Mouse (Mus musculus) kidney, embryonic 15.5 days (tissue): Measurements from ENCODE around the gene Wbp2. TPM values are rescaled to one million over a fixed set of nuclear protein-coding genes. Genes with fewer than 3 reads are reported as not detected.
"Not testable (repeated sequence)": the region's sequence is repeated elsewhere in the genome, so short reads cannot be mapped to it uniquely, and the experiment has no call there.

Source experiments
- ATAC-seq: fragments of 200-750 bp; cut with Nextera tagmentation; replicated peaks from 2 replicates; pipeline ENCODE4 v1.8.0; 2017; ENCODE audit warnings: moderate TSS enrichment; ENCODE audit not compliant: low FRiP score
- H3K27ac ChIP-seq: fragments of 300-500 bp; sonication (generic); 2 replicates; pipeline ENCODE4 v1.5.1; 2015; ENCODE audit warnings: mild to moderate bottlenecking, inconsistent platforms
- H3K27me3 ChIP-seq: fragments of 300-500 bp; sonication (generic); 2 replicates; pipeline ENCODE4 v1.6.1; 2015; ENCODE audit warnings: inconsistent platforms
- H3K36me3 ChIP-seq: fragments of 300-500 bp; sonication (generic); 2 replicates; pipeline ENCODE4 v1.6.1; 2015; ENCODE audit warnings: inconsistent platforms
- H3K4me1 ChIP-seq: fragments of 300-500 bp; sonication (generic); 2 replicates; pipeline ENCODE4 v1.6.1; 2015; ENCODE audit warnings: inconsistent platforms
- H3K4me2 ChIP-seq: fragments of 300-500 bp; sonication (generic); 2 replicates; pipeline ENCODE4 v1.6.1; 2015; ENCODE audit warnings: moderate library complexity, mild to moderate bottlenecking, inconsistent platforms
- H3K4me3 ChIP-seq: fragments of 300-500 bp; sonication (generic); replicated peaks from 2 replicates; pipeline ENCODE4 v1.5.1; 2015; ENCODE audit warnings: mild to moderate bottlenecking, inconsistent platforms
- H3K9ac ChIP-seq: fragments of 300-500 bp; sonication (generic); 2 replicates; pipeline ENCODE4 v1.6.1; 2015; ENCODE audit warnings: mild to moderate bottlenecking, inconsistent platforms
- H3K9me3 ChIP-seq: fragments of 300-500 bp; sonication (generic); replicated peaks from 2 replicates; pipeline ENCODE4 v1.6.1; 2016; ENCODE audit warnings: inconsistent platforms
- WGBS: fragments of 180-500 bp; shearing (Covaris S2); methylation state at CpG from one replicate; pipeline ENCODE4 v1.1.7; 2015; ENCODE audit warnings: mixed read lengths; 5-methylcytosine and 5-hydroxymethylcytosine counted together
- polyA plus RNA-seq: library from polyadenylated mRNA; unstranded; fragments of >200 nt; fragmentation: Nextera tagmentation; extraction: Ambion mirVana; gene quantifications from 2 replicates; pipeline ENCODE4 v1.2.1, GENCODE M21; 2015

Gene Wbp2
- polyA plus RNA-seq, 1 experiment from 2014 or later, result 101 TPM

DNA sequence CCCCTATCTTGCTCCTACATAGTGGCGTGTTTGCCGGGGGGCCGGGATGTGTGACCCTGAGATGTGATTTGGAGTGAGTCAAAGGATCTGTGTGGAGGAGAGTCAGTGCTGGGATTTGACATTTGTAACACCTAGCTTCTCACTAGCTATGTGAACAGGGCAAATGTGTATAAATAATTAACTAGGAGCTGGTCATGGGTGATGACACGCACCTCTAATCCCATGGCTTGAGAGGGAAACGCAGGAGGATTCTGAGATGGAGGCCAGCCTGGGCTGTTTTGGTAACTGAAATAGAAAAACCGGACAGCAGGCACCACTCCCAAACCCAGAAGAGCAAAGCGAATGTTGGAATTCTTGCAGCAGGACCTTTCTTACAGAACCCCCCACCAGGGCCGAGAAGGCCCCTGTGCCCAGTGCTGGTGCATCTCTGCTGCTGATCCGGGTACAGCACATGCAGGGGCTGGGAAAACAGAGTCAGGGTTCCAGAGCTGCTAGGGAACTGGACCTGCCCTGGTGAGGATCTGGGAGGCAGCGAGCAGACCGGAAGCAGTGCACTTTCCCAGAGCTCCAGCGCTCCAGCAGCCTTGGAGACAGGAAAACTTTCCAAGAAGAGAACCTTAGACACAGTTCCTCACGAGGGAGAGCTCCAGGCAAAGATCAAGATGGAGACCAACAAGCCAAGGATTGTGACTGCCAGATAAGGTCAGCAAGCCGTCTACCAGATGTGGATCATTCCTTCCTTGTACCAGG is 12.1 kb upstream of the Wbp2 start:
- Histone ChIP-seq H3K27ac (peak overlapping the region; percentile 96), H3K36me3 (no peaks in the 10 kb centered on the region), H3K4me1 (peaks cover 57% of the 10 kb centered on the region), H3K4me3 (peak overlapping the region; percentile 11; the same call in 1 of the 2 replicates), H3K27me3 (no peaks in the 10 kb centered on the region), H3K4me2 (peak overlapping the region; percentile 40), H3K9me3 (no peaks in the 10 kb centered on the region; the same call in 1 of the 2 replicates), H3K9ac (peak overlapping the region; percentile 29; the same call in 1 of the 2 replicates)
- peak; percentile 77 for ATAC-seq
- WGBS, result 54% methylated on average over 14 of the region's 14 CpGs

DNA sequence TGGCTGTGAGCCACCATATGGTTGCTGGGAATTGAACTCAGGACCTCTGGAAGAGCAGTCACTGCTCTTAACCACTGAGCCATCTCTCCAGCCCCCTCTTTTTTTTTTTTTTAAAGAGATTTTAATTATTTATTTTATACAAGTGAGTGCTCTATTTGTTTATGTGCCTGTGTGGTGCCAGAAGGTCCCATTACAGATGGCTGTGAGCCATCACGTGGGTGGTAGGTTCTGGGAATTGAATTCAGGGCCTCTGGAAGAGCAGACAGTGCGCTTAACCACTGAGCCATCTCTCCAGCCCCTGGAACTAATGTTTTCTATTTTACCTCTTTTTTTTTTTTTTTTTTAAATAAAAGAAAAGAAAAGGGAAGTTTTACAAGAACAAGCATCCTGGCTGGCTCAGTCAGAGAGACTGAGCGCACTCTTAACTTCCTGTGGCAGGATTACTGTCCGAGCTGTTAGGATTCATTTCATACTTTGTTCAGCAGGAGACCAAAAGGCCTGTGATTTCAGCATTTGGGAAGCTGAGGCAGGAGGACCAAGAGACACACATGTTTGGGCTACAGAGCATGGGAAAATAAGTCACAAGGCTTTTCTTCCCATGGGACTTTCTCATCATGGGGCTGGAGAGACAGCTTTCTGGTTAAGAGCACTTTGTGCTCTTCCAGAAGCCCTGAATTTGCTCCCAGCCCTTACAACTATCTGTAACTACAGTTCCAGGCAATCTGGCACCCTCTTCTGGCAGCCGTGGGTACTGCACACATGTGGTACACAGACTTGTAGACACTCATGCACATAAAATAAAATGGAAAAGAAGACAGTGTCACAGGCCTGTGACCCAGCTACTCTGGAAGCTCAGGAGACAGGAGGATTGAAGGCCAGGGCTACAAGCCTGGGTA is 9.7 kb upstream of the Wbp2 start:
- WGBS, result 89% methylated on average over 5 of the region's 5 CpGs
- no peaks in the 10 kb centered on the region; the same call in 1 of the 2 replicates for H3K9me3 ChIP-seq
- ATAC-seq, result no peak
- no peaks in the 10 kb centered on the region for H3K27me3 ChIP-seq
- no peaks in the 10 kb centered on the region for H3K36me3 ChIP-seq
- H3K27ac ChIP-seq, result no peak overlapping the region
- no peak overlapping the region for H3K9ac ChIP-seq
- peaks cover 41% of the 10 kb centered on the region for H3K4me1 ChIP-seq
- no peak overlapping the region for H3K4me2 ChIP-seq
- no peak overlapping the region for H3K4me3 ChIP-seq

DNA sequence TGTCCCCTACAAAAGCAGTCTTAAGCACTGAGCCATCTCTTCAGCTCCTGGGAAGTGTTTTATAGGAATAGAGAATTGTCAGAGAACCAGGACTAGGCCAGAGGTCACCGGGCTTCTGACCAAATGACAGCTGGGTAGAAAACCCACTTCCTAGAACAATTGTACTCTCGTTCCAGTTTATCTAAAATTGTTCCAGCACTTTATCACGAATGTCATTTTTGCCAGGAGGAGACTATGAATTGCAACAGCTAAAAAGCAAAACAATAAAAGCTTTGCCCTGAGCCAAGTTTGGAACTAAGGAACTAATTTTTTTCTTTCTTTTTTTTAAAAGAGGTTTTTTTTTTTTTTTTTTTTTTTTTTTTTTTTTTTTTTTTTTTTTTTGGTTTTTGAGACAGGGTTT is 8.8 kb upstream of the Wbp2 start:
- Histone ChIP-seq H3K27me3 (no peaks in the 10 kb centered on the region), H3K27ac (peak overlapping the region; percentile 58; the same call in 1 of the 2 replicates), H3K36me3 (no peaks in the 10 kb centered on the region), H3K9ac (no peak overlapping the region), H3K4me1 (peaks cover 33% of the 10 kb centered on the region), H3K4me3 (no peak overlapping the region), H3K9me3 (no peaks in the 10 kb centered on the region; the same call in 1 of the 2 replicates), H3K4me2 (no peak overlapping the region)
- WGBS, result 62% methylated on average over 3 of the region's 3 CpGs
- ATAC-seq, result no peak

DNA sequence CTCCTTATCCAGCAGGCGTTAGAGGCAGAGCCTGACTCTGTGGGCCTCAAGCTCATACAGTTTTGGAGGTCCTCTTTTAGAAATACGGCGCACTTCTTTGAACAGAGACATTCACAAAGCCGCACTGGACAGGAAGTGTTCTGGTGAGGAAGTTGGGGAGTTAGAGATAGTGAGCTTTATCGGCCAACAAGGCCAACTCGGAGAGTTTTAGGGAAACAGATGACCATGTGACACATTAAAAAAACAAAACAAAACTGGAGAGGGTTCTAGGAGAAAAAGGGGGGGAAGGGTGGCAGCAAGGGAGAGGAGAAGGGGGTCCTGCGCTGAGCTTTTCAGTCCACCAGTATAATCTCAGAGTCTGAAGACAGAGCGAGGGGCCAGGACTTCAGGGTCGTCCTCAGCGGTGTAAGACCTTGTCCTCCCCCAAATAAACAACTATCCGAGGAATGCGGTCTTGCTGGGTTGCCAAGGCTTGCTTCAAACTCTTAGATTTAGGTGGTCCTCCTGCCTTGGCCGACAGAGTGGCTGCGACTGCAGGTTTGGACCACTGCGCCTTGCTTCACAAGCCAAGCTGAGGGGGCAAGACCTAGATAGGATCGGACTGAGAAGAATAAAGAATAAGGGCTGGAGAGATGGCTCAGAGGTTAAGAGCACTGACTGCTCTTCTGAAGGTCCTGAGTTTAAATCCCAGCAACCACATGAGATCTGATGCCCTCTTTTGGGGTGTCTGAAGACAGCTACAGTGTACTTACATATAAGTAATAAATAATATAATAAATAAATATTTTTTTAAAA is 7.2 kb upstream of the Wbp2 start:
- H3K4me1 ChIP-seq, result peaks cover 17% of the 10 kb centered on the region
- no peaks in the 10 kb centered on the region for H3K36me3 ChIP-seq
- no peak overlapping the region for H3K4me3 ChIP-seq
- 49% methylated on average over 16 of the region's 16 CpGs for WGBS
- peak overlapping the region; percentile 70 for H3K27ac ChIP-seq
- H3K9ac ChIP-seq, result no peak overlapping the region
- ATAC-seq, result no peak
- H3K4me2 ChIP-seq, result peak overlapping the region; percentile 19; the same call in 1 of the 2 replicates
- no peaks in the 10 kb centered on the region for H3K27me3 ChIP-seq
- H3K9me3 ChIP-seq, result no peaks in the 10 kb centered on the region; the same call in 1 of the 2 replicates

DNA sequence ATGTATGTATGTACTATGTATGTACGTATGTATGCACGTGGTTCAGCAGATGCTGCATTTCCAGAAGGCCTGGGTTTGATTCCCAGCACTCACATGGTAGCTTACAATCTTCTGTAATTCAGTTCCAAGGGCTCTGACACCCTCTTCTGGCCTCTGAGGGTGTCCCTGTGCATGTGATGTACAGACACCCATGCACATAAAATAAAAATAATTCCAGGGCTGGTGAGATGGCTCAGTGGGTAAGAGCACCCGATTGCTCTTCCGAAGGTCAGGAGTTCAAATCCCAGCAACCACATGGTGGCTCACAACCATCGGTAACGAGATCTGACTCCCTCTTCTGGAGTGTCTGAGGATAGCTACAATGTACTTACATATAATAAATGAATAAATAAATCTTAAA is 6.2 kb upstream of the Wbp2 start:
- not testable (repeated sequence) for H3K27ac ChIP-seq, H3K4me2 ChIP-seq, H3K27me3 ChIP-seq, ATAC-seq, H3K4me3 ChIP-seq, H3K36me3 ChIP-seq, H3K9me3 ChIP-seq, H3K9ac ChIP-seq
- 88% methylated on average over 6 of the region's 6 CpGs for WGBS
- peaks cover 16% of the 10 kb centered on the region for H3K4me1 ChIP-seq

DNA sequence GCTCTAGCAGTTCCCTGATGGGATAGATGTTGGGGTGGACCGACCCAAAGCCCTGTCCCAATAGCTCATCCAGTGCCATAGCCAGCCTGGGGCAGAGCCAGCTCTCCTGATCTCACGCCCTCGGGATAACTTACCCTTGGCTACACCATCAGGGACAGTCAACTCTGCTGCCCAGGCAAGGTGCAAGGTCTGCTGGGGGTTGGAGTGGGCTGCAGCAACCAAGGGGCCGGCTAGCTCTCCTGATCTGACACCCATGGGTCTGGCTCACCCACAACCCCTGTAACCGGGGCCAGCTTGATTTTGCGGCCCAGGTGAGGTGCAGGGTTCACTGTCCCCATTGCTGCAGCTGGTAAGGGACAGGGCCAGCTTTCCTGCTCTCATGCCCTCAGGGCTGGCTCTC is 4.8 kb upstream of the Wbp2 start:
- no peak overlapping the region for H3K4me3 ChIP-seq
- no peaks in the 10 kb centered on the region for H3K27me3 ChIP-seq
- no peak overlapping the region for H3K9ac ChIP-seq
- no peak overlapping the region for H3K27ac ChIP-seq
- 83% methylated on average over 6 of the region's 6 CpGs for WGBS
- H3K4me1 ChIP-seq, result peaks cover 21% of the 10 kb centered on the region
- no peaks in the 10 kb centered on the region for H3K36me3 ChIP-seq
- no peaks in the 10 kb centered on the region; the same call in 1 of the 2 replicates for H3K9me3 ChIP-seq
- ATAC-seq, result no peak
- no peak overlapping the region for H3K4me2 ChIP-seq

DNA sequence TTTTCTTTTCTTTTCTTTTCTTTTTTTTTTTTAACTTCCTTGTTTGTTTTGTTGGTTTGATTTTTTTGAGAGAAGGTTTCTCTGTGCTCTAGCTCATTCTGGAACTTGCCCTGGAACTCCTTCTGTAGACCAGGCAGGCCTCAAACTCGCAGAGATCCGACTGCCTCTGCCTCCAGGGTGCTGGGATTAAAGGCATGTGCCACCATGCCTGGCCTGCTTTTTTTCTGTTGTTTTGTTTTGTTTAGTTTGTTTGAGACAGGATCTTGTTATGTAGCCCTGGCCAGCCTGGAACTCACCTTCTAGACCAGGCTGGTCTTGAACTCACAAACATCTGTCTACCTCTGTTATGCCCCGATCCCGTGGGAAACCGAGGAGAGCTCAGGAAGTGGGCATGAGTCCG is 2.8 kb upstream of the Wbp2 start:
- H3K27me3 ChIP-seq, result no peaks in the 10 kb centered on the region
- H3K9ac ChIP-seq, result no peak overlapping the region
- H3K27ac ChIP-seq, result no peak overlapping the region
- H3K4me2 ChIP-seq, result no peak overlapping the region
- H3K4me3 ChIP-seq, result no peak overlapping the region
- peaks cover 6% of the 10 kb centered on the region; the same call in 1 of the 2 replicates for H3K36me3 ChIP-seq
- 86% methylated on average over 6 of the region's 6 CpGs for WGBS
- no peaks in the 10 kb centered on the region for H3K9me3 ChIP-seq
- ATAC-seq, result no peak
- H3K4me1 ChIP-seq, result peaks cover 32% of the 10 kb centered on the region

DNA sequence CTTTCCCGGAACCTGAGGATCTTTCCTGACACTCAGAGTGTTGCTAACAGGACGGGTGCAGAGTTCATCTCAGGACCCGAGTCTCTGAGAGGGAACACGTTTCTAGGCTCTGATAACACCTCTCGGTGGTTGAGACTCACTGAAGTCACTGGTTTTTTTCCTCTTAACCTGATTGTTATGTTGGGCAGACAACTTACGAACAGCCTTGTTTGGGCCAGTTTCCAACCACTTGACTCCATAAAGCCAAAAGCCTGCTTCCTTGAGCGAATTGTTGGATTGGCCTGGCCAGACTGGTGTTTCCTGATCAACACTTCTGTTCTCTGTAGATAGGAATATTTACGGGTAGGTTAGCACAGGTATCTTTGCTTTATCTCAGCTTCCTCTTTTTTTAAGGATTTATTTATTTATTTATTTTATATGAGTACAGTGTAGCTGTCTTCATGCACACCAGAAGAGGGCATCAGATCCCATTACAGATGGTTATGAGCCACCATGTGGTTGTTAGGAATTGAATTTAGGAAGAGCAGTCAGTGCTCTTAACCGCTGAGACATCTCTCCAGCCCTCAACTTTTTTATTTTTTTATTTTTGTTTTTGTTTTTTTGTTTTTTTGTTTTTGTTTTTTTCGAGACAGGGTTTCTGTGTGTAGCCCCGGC is 2.1 kb upstream of the Wbp2 start:
- Histone ChIP-seq H3K4me3 (no peak overlapping the region), H3K27ac (no peak overlapping the region), H3K36me3 (peaks cover 10% of the 10 kb centered on the region), H3K9ac (no peak overlapping the region), H3K4me2 (no peak overlapping the region), H3K4me1 (peaks cover 29% of the 10 kb centered on the region), H3K27me3 (no peaks in the 10 kb centered on the region), H3K9me3 (no peaks in the 10 kb centered on the region)
- ATAC-seq, result no peak
- 83% methylated on average over 11 of the region's 11 CpGs for WGBS

DNA sequence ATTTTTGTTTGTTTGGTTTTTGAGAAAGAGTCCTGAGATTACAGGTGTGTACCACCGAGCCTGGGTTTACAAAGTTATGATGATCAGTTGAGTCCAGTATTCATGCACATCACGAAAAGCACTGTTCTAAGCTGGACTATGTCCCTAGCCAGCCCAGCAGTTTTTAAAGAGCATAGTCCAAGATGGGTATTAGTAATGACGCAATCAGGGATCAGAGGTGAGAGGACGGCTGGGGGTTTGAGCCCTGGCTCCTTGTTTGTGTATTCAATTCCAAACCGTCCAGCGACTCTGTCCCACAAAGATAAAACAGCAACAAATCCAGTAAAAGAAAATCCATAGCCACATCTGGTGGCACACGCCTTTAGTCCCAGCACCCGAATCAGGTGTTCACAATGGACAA is 1.4 kb upstream of the Wbp2 start:
- WGBS, result 78% methylated on average over 8 of the region's 8 CpGs
- ATAC-seq, result no peak
- no peaks in the 10 kb centered on the region for H3K9me3 ChIP-seq

DNA sequence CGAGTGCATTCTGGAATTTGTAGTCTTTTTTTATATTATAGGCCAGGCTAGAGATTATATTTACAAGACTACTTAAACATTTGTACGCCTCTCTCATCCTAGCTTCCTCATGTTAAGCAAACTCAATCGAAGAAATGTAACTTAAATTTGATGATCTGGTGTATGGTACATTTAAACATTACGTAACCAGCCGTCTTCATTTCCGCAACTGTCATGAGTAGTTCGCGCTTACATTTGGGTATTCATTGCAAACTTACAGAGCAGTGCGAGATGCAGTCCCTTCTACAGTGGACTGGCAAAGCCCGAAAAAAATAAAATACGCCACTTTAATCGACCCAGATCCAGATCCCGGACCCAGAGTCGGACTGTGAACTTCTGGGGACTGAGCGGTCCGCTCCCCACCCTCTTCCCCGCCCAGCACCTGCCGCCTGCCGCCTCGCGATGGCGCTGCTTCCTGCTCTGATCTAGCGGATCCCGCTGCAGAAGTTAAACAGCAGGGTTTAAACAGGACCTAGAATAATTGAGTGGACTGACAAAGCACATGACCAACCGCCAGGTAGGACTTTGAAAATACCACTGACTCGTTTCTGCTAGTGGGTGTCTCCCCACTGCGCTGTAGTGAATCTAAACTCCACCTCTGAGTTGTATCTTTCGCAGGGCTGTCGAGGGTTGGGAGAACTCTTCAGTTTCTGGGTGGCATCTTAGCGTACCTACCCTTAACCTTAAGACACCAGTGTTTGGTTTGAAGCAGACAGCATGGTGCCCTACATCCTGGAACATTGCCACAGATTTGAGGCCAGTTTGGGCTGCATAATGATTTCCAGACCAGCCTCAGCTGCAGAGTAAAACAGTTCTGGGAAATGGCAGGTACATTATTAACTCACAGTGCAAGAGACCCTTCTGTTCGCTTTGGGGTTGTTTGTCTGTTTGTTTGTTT is 667 bp upstream of the Wbp2 start:
- Histone ChIP-seq H3K9me3 (no peaks in the 10 kb centered on the region), H3K27me3 (no peaks in the 10 kb centered on the region), H3K36me3 (peaks cover 24% of the 10 kb centered on the region), H3K4me3 (peak overlapping the region; percentile 55), H3K4me1 (peaks cover 23% of the 10 kb centered on the region), H3K9ac (peak overlapping the region; percentile 33; the same call in 1 of the 2 replicates), H3K4me2 (peak overlapping the region; percentile 61), H3K27ac (peak overlapping the region; percentile 87)
- ATAC-seq, result peak; percentile 77
- 3% methylated on average over 31 of the region's 31 CpGs for WGBS

More for the DNA sequence above, 1.4 kb upstream of the Wbp2 start:
- peak overlapping the region; percentile 87 for H3K27ac ChIP-seq
- H3K4me2 ChIP-seq, result peak overlapping the region; percentile 61
- no peak overlapping the region for H3K4me3 ChIP-seq
- H3K27me3 ChIP-seq, result no peaks in the 10 kb centered on the region
- no peak overlapping the region for H3K9ac ChIP-seq
- peaks cover 23% of the 10 kb centered on the region for H3K4me1 ChIP-seq
- H3K36me3 ChIP-seq, result peaks cover 17% of the 10 kb centered on the region
